Mouse (Mus musculus): ENCODE measurements at regions not wholly inside any gene's neighbourhood (a gene's known extent, or its start where the extent isn't known, plus 50 kb on each side); places are given as distances from the start of the nearest gene placed in this dataset.

- TF ChIP-seq EP300 (IDR thresholded peaks at IDR 0.05; ENCODE audit: insufficient read depth, low read depth, low read length) (peak; percentile 85), CTCF (IDR thresholded peaks at IDR 0.05) (no peak)
These were observed 124.7 kb upstream of the Tank start for GRCm38 (mm10) chr2:61453490-61454281.

Data from heart, adult 2 months (tissue).